Mouse (Mus musculus) kidney, adult 2 months (tissue): ENCODE measurements around the gene Abca3. TPM values are rescaled to one million over a fixed set of nuclear protein-coding genes. Genes with fewer than 3 reads are reported as not detected.
"Not testable (repeated sequence)": the region's sequence is repeated elsewhere in the genome, so short reads cannot be mapped to it uniquely, and the experiment has no call there.

Experiments
- DNase-seq: peaks from one replicate; pipeline ENCODE4 v3.0.0; 2021
- H3K27ac ChIP-seq: fragments of 200-500 bp; 2 replicates; pipeline ENCODE4 v1.5.1; 2012; ENCODE audit warnings: low read depth, low read length, control low read depth, inconsistent platforms; ENCODE audit not compliant: insufficient read depth
- H3K27me3 ChIP-seq: fragments of 200-500 bp; replicated peaks from 2 replicates; pipeline ENCODE4 v1.6.1; 2012; ENCODE audit warnings: mild to moderate bottlenecking, moderate library complexity, low read length, inconsistent platforms; ENCODE audit not compliant: control insufficient read depth, insufficient read depth
- H3K36me3 ChIP-seq: fragments of 200-500 bp; 2 replicates; pipeline ENCODE4 v1.6.1; 2012; ENCODE audit warnings: mild to moderate bottlenecking, moderate library complexity, low read length, inconsistent platforms; ENCODE audit not compliant: control insufficient read depth, insufficient read depth
- H3K4me1 ChIP-seq: fragments of 200-500 bp; 2 replicates; pipeline ENCODE4 v1.6.1; 2011; ENCODE audit warnings: low read length; ENCODE audit not compliant: control insufficient read depth, insufficient read depth
- H3K4me3 ChIP-seq: fragments of 200-500 bp; 2 replicates; pipeline ENCODE4 v1.5.1; 2011; ENCODE audit warnings: mild to moderate bottlenecking, low read depth, low read length, control low read depth; ENCODE audit not compliant: insufficient read depth
- CTCF ChIP-seq: fragments of 200-500 bp; conservative IDR thresholded peaks from 2 replicates; pipeline ENCODE4 v1.5.1; 2011; ENCODE audit warnings: low read depth, mild to moderate bottlenecking, control low read depth, low read length, moderate library complexity, mixed read lengths; ENCODE audit not compliant: insufficient read depth, insufficient read length
- POLR2A ChIP-seq: fragments of 200-500 bp; IDR thresholded peaks from one replicate; pipeline ENCODE4 v1.6.1; 2011; ENCODE audit warnings: low read depth, low read length, control low read depth
- WGBS: fragments of 180-500 bp; shearing (Covaris S2); methylation state at CpG from one replicate; pipeline ENCODE4 v1.1.7; 2018; 5-methylcytosine and 5-hydroxymethylcytosine counted together
- polyA plus RNA-seq: library from polyadenylated mRNA; depleted of rRNA; stranded (reverse); fragments of >200 nt; gene quantifications from 2 replicates; pipeline ENCODE4 v1.2.3, GENCODE M21; 2012; rRNA removed

Gene Abca3
- polyA plus RNA-seq, 1 experiment, result 214 TPM

DNA sequence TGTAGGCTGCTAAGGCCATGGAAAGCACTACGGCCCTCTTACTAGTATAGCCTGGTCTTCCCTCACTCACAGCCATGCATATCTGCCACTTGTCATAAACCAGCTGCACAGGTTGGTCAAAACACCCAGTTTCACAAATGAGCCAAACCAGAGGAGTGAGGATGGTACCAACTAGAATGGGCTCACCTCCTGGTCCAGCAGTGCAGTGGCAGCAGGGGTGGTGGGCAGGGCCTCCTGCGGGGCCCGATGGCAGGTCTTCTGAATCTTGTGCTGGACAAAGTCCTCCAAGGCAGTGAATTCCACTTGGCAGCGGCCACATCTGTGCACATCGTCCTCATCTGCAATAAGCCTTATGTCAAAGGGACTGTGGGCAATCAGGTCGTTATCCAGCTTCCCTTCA is 99.5 kb downstream of the Abca3 start:
- TF ChIP-seq POLR2A (no peak), CTCF (no peak)
- Histone ChIP-seq H3K27ac (no peak overlapping the region), H3K36me3 (peaks cover 2% of the 10 kb centered on the region; the same call in 1 of the 2 replicates), H3K27me3 (no peaks in the 10 kb centered on the region), H3K4me3 (no peak overlapping the region), H3K4me1 (peaks cover 11% of the 10 kb centered on the region; the same call in 1 of the 2 replicates)
- 76% methylated on average over 6 of the region's 6 CpGs for WGBS
- no peak for DNase-seq

DNA sequence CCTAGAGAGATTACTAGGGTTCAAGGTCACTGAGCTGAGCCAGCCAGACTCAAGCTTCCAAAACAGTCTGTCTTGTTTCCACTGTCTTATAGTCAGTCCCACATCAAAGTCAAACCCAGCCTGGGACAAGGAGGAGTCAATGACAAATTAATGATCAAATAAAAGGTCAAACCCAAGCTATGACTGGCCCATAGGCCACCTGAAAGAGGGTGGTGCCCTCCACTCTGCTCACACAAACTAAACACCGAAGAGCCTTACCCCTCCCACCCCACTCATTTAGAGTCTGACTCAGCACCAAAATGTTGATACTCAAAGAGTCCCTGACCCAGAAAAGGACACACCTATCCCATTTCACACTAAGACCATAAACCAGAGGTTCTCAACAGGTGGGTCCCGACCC is 101.6 kb downstream of the Abca3 start:
- 31% methylated on average over 2 of the region's 2 CpGs for WGBS
- Histone ChIP-seq H3K4me3 (no peak overlapping the region), H3K4me1 (peaks cover 11% of the 10 kb centered on the region; the same call in 1 of the 2 replicates), H3K27ac (no peak overlapping the region), H3K36me3 (peaks cover 2% of the 10 kb centered on the region; the same call in 1 of the 2 replicates), H3K27me3 (no peaks in the 10 kb centered on the region)
- DNase-seq, result peak; percentile 67
- TF ChIP-seq POLR2A (no peak), CTCF (no peak)

DNA sequence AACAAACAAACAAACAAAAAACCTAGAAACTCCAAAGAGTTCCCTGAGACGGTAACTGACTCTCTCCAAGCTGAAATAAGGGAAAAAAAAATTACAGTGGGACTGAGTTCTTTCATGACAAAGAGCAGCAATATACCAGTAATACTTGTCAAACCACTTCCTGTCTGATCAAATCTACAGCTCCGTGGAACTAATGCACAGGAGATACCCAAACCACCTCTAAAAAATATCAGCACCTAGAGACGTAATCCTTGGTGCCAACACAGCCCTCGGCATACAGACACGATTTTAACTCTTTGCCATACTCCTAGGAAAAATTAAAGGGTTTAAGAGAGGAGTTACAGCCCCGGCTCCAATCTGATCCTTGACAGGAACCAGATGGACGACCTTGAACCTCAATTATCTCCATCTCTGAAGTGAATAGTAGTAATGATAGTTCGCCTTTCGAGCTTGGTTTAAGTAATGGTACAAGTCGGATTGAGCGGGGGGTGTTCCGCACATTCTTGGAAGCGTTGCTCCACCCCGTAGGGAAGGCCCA is 102.5 kb downstream of the Abca3 start:
- peaks cover 11% of the 10 kb centered on the region; the same call in 1 of the 2 replicates for H3K4me1 ChIP-seq
- TF ChIP-seq POLR2A (no peak), CTCF (no peak)
- 2% methylated on average over 14 of the region's 14 CpGs for WGBS

DNA sequence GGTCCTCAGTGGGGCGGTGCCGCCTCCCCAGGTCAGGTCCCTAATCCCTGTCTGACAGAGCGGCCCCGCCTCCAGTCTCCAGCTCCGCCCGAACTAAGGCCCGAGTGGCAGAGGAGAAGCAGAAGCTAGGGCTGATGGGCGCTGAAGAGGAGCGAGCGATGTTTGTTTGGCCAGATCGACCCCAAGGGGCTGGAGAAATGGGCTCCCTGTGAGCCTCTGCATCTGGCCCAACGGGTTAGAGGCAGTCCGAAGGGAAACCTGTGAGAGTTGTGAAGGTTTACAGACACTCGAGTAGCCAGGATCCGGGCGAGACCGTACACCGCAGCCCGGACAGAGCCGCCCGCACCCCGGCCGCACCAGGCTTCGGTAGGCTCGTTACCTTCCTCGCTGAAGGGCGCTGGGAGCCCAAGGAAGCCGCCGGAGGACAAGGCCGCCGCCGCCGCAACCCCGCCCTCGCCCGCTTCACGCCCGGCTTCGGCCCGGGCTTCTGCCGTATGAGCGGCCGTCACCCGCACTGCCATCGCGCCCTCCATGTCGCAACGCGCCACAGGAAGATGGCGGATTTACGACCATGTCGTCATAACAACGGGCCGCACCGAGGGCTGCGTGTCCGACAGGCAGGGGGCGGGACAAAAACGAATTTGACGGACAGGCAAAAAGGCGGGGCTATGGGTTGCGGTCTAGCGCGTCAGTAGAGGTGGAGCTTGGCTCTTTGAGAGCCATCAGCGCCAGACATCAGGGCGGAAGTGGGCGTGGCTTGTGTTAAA is 103.2 kb downstream of the Abca3 start:
- TF ChIP-seq CTCF (no peak), POLR2A (peak; percentile 92)
- WGBS, result under 1% methylated on average over 67 of the region's 67 CpGs
- peak overlapping the region; percentile 95 for H3K27ac ChIP-seq
- H3K4me3 ChIP-seq, result peak overlapping the region; percentile 89
- no peaks in the 10 kb centered on the region; the same call in 1 of the 2 replicates for H3K36me3 ChIP-seq
- H3K4me1 ChIP-seq, result peaks cover 11% of the 10 kb centered on the region; the same call in 1 of the 2 replicates
- H3K27me3 ChIP-seq, result no peaks in the 10 kb centered on the region
- peak; percentile 100 for DNase-seq

More for the DNA sequence above, 102.5 kb downstream of the Abca3 start:
- Histone ChIP-seq H3K36me3 (peaks cover 2% of the 10 kb centered on the region; the same call in 1 of the 2 replicates), H3K27ac (peak overlapping the region; percentile 95), H3K27me3 (no peaks in the 10 kb centered on the region), H3K4me3 (peak overlapping the region; percentile 89)
- DNase-seq, result no peak

DNA sequence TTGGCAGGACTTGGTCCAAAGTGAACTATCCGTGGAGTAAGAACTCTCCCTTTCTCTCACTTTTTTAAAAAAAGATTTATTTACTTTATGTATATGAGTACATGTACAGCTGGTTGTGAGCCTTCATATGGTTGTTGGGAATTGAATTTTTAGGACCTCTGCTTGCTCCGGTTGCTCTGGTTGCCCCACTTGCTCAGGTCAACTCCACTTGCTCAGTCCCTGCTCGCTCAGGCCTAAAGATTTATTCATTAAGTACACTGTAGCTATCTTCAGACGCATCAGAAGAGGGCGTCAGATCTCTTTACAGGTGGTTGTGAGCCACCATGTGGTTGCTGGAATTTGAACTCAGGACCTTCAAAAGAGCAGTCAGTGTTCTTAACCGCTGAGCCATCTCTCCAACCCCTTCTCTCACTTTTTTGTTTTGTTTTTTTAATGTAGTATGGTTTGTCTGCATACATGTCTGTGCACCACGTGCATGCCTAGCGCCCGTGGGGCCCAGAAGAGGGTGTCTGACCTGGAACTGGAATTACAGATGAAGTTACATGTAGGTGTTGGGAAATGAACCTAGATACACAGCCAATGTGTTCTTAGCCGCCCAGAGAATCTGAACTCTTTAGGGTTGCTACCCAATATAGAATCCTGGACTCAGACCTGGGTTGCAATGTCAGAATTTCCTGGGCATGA is 103.9 kb downstream of the Abca3 start:
- H3K27me3 ChIP-seq, H3K36me3 ChIP-seq, H3K4me3 ChIP-seq, DNase-seq: not testable (repeated sequence)
- 38% methylated on average over 10 of the region's 10 CpGs for WGBS
- Histone ChIP-seq H3K27ac (peak overlapping the region; percentile 30; the same call in 1 of the 2 replicates), H3K4me1 (peaks cover 11% of the 10 kb centered on the region; the same call in 1 of the 2 replicates)

Other genes starting within 250 kb of the Abca3 start
- 17.1 and 19.4 TPM in 2 replicates for gene Pdpk1, start 201.0 kb upstream of the Abca3 start, polyA plus RNA-seq
- 124 and 136 TPM in 2 replicates for gene Amdhd2, start 188.2 kb upstream of the Abca3 start, polyA plus RNA-seq
- 2,489 and 2,561 TPM in 2 replicates for gene Atp6v0c, start 182.2 kb upstream of the Abca3 start, polyA plus RNA-seq
- 14.4 and 15.0 TPM in 2 replicates for gene Tbc1d24, start 146.4 kb upstream of the Abca3 start, polyA plus RNA-seq
- 0.72 and 1.2 TPM in 2 replicates for gene Ntn3, start 142.4 kb upstream of the Abca3 start, polyA plus RNA-seq
- gene Tedc2, start 131.1 kb upstream of the Abca3 start, polyA plus RNA-seq, result 4.6 and 5.2 TPM in 2 replicates
- 0.56 and 0.61 TPM in 2 replicates for gene Ccnf, start 100.5 kb upstream of the Abca3 start, polyA plus RNA-seq
- gene Abca17, start 882 bp upstream of the Abca3 start, polyA plus RNA-seq, result 0.16 and 0.31 TPM in 2 replicates
- gene Rnps1, start 62.6 kb downstream of the Abca3 start, polyA plus RNA-seq, result 73.0 and 76.9 TPM in 2 replicates
- gene Eci1, start 74.7 kb downstream of the Abca3 start, polyA plus RNA-seq, result 196 and 222 TPM in 2 replicates
- 7.6 and 8.8 TPM in 2 replicates for gene Dnase1l2, start 91.2 kb downstream of the Abca3 start, polyA plus RNA-seq
- gene E4f1, start 118.4 kb downstream of the Abca3 start, polyA plus RNA-seq, result 63.7 and 72.8 TPM in 2 replicates
- gene Pgp, start 118.4 kb downstream of the Abca3 start, polyA plus RNA-seq, result 38.7 and 46.5 TPM in 2 replicates
- 0.56 and 0.96 TPM in 2 replicates for gene Bricd5, start 121.9 kb downstream of the Abca3 start, polyA plus RNA-seq
- gene Mlst8, start 127.1 kb downstream of the Abca3 start, polyA plus RNA-seq, result 26.1 and 32.1 TPM in 2 replicates
- gene Caskin1, start 136.7 kb downstream of the Abca3 start, polyA plus RNA-seq, result 0.52 and 0.80 TPM in 2 replicates
- 108 and 124 TPM in 2 replicates for gene Traf7, start 176.0 kb downstream of the Abca3 start, polyA plus RNA-seq
- 0.56 and 0.58 TPM in 2 replicates for gene Rab26, start 182.3 kb downstream of the Abca3 start, polyA plus RNA-seq
- gene Pkd1, start 197.9 kb downstream of the Abca3 start, polyA plus RNA-seq, result 34.6 and 42.9 TPM in 2 replicates